Mouse (Mus musculus) liver, embryonic 13.5 days (tissue): Measurements from ENCODE around the gene Casp7. TPM values are rescaled to one million over a fixed set of nuclear protein-coding genes. Genes with fewer than 3 reads are reported as not detected.
"Not testable (repeated sequence)": the region's sequence is repeated elsewhere in the genome, so short reads cannot be mapped to it uniquely, and the experiment has no call there.

ENCODE experiments used
- ATAC-seq: fragments of 200-750 bp; cut with Nextera tagmentation; 2 replicates; pipeline ENCODE4 v1.8.0; 2017; ENCODE audit warnings: low read depth, mild to moderate bottlenecking, moderate number of reproducible peaks, moderate library complexity
- DNase-seq: peaks from one replicate; pipeline ENCODE4 v3.0.0; 2022
- H3K27ac ChIP-seq: fragments of 300-500 bp; sonication (generic); 2 replicates; pipeline ENCODE4 v1.5.1; 2015; ENCODE audit warnings: moderate library complexity, mild to moderate bottlenecking, inconsistent platforms
- H3K27me3 ChIP-seq: fragments of 300-500 bp; sonication (generic); 2 replicates; pipeline ENCODE4 v1.6.1; 2015; ENCODE audit warnings: mild to moderate bottlenecking, inconsistent platforms
- H3K36me3 ChIP-seq: fragments of 300-500 bp; sonication (generic); 2 replicates; pipeline ENCODE4 v1.6.1; 2015; ENCODE audit warnings: mild to moderate bottlenecking, inconsistent platforms
- H3K4me1 ChIP-seq: fragments of 300-500 bp; sonication (generic); replicated peaks from 2 replicates; pipeline ENCODE4 v1.6.1; 2015; ENCODE audit warnings: inconsistent platforms
- H3K4me2 ChIP-seq: fragments of 300-500 bp; sonication (generic); 2 replicates; pipeline ENCODE4 v1.6.1; 2015; ENCODE audit warnings: inconsistent platforms, mild to moderate bottlenecking, moderate library complexity
- H3K4me3 ChIP-seq: fragments of 300-500 bp; sonication (generic); replicated peaks from 2 replicates; pipeline ENCODE4 v1.5.1; 2015; ENCODE audit warnings: mild to moderate bottlenecking, inconsistent platforms
- H3K9ac ChIP-seq: fragments of 300-500 bp; sonication (generic); 2 replicates; pipeline ENCODE4 v1.6.1; 2015; ENCODE audit warnings: mild to moderate bottlenecking, inconsistent platforms
- H3K9me3 ChIP-seq: fragments of 300-500 bp; sonication (generic); replicated peaks from 2 replicates; pipeline ENCODE4 v1.6.1; 2016; ENCODE audit warnings: inconsistent platforms
- WGBS: fragments of 180-500 bp; shearing (Covaris S2); methylation state at CpG from one replicate; pipeline ENCODE4 v1.1.7; 2015; ENCODE audit not compliant: insufficient replicate concordance; 5-methylcytosine and 5-hydroxymethylcytosine counted together
- polyA plus RNA-seq: library from polyadenylated mRNA; unstranded; fragments of >200 nt; fragmentation: Nextera tagmentation; extraction: Ambion mirVana; gene quantifications from 2 replicates; pipeline ENCODE4 v1.2.1, GENCODE M21; 2015

Gene Casp7
- polyA plus RNA-seq, 1 experiment from 2014 or later: 15.4 TPM

GRCm38 (mm10) chr19:56400200-56400599 is 3.3 kb downstream of the Casp7 start:
- Histone ChIP-seq H3K27me3 (no peaks in the 10 kb centered on the region), H3K27ac (peak overlapping the region; percentile 19; the same call in 1 of the 2 replicates), H3K36me3 (peaks cover 12% of the 10 kb centered on the region), H3K4me3 (peak overlapping the region; percentile 10; the same call in 1 of the 2 replicates), H3K9ac (no peak overlapping the region), H3K9me3 (no peaks in the 10 kb centered on the region), H3K4me1 (peaks cover 54% of the 10 kb centered on the region), H3K4me2 (peak overlapping the region; percentile 22; the same call in 1 of the 2 replicates)
- WGBS: 33% methylated on average over 14 of the region's 14 CpGs
- ATAC-seq: peak; percentile 65
- DNase-seq: peak; percentile 80

DNA sequence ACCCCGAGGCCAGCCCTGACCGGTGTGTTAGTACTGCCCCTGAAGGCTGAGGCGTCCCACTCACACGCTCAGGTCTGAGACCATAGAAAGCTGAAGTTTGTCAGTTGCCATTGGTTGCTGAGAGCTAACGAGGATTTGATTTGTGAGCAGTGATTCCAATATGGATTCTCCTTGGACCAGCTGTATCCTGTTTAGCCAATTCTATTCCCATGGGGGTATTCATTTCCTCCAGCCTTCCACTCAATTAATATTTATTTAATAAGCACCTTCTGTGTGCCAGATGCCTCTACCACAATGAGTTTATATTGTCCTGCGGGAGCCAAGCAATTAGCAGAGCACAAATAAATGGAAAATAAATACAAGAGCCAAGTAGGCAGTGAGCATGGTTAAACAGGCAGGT is 4.9 kb downstream of the Casp7 start:
- no peaks in the 10 kb centered on the region for H3K9me3 ChIP-seq
- H3K4me1 ChIP-seq: peaks cover 38% of the 10 kb centered on the region
- ATAC-seq: no peak
- H3K27ac ChIP-seq: no peak overlapping the region
- WGBS: 86% methylated on average over 6 of the region's 6 CpGs
- H3K4me3 ChIP-seq: no peak overlapping the region
- H3K4me2 ChIP-seq: no peak overlapping the region
- no peak overlapping the region for H3K9ac ChIP-seq
- no peak for DNase-seq
- H3K27me3 ChIP-seq: no peaks in the 10 kb centered on the region
- peaks cover 24% of the 10 kb centered on the region for H3K36me3 ChIP-seq

DNA sequence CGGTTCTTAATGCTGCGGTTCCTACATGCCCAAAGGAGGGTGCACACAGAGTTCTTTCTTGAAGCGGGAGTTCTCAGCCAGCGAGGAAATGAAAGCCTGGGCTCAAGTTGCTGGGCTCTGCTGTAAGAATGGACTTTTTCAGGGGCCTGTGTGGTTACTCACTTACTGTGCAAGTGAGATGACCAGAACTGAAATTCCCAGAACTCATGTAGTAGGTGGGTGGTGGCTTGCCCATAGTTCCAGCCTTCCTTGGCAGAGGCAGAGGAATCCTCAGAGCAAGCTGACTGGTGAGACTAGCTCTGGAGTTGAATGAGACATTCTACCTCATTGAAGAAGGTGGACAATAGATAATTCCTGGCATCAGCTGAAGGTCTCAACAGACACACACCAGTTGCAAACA is 8.9 kb downstream of the Casp7 start:
- Histone ChIP-seq H3K27me3 (no peaks in the 10 kb centered on the region), H3K9me3 (no peaks in the 10 kb centered on the region), H3K4me3 (no peak overlapping the region), H3K4me2 (no peak overlapping the region), H3K4me1 (peaks cover 2% of the 10 kb centered on the region), H3K27ac (no peak overlapping the region), H3K9ac (no peak overlapping the region), H3K36me3 (peaks cover 56% of the 10 kb centered on the region)
- ATAC-seq (no peak), DNase-seq (no peak)
- 90% methylated on average over 4 of the region's 4 CpGs for WGBS

DNA sequence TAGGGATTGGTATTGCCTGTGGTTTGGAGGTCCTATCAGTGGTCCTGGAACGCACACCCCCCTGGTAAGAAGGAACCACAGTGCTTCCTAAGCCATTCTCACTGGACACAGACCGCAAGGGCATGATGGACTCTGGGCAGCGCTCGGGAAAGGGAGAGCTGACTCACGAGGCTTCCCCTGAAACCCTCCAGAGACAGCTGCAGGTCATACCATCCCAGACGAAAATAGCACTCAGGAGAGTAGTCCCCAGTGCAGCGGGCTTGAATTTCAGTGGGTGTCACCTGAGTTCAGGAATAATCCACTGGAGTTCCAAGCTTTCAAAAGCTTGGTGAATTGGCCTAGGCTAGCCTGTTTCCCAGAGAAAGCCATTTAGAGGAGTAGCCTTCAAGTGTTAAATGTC is 9.7 kb downstream of the Casp7 start:
- ATAC-seq (no peak), DNase-seq (no peak)
- H3K4me3 ChIP-seq: no peak overlapping the region
- H3K9me3 ChIP-seq: no peaks in the 10 kb centered on the region
- no peak overlapping the region for H3K9ac ChIP-seq
- peaks cover 56% of the 10 kb centered on the region for H3K36me3 ChIP-seq
- no peak overlapping the region for H3K27ac ChIP-seq
- H3K4me2 ChIP-seq: no peak overlapping the region
- whole genome bisulfite sequencing: 84% methylated on average over 7 of the region's 7 CpGs
- no peaks in the 10 kb centered on the region for H3K27me3 ChIP-seq
- H3K4me1 ChIP-seq: no peaks in the 10 kb centered on the region

GRCm38 (mm10) chr19:56409884-56410283 is 13.0 kb downstream of the Casp7 start:
- H3K9me3 ChIP-seq, H3K4me3 ChIP-seq, H3K27ac ChIP-seq, H3K27me3 ChIP-seq, H3K4me1 ChIP-seq, DNase-seq, H3K4me2 ChIP-seq, ATAC-seq, H3K9ac ChIP-seq: not testable (repeated sequence)
- WGBS: 92% methylated on average over 4 of the region's 4 CpGs
- H3K36me3 ChIP-seq: peaks cover 46% of the 10 kb centered on the region

- Histone ChIP-seq H3K27ac (no peak overlapping the region), H3K4me3 (no peak overlapping the region), H3K36me3 (no peaks in the 10 kb centered on the region), H3K9me3 (no peaks in the 10 kb centered on the region), H3K9ac (no peak overlapping the region), H3K27me3 (no peaks in the 10 kb centered on the region), H3K4me2 (no peak overlapping the region), H3K4me1 (peaks cover 3% of the 10 kb centered on the region; the same call in 1 of the 2 replicates)
- WGBS: 79% methylated on average over 4 of the region's 4 CpGs
- DNase-seq (no peak), ATAC-seq (no peak)
These were observed 21.5 kb downstream of the Casp7 start for GRCm38 (mm10) chr19:56418404-56418803.

DNA sequence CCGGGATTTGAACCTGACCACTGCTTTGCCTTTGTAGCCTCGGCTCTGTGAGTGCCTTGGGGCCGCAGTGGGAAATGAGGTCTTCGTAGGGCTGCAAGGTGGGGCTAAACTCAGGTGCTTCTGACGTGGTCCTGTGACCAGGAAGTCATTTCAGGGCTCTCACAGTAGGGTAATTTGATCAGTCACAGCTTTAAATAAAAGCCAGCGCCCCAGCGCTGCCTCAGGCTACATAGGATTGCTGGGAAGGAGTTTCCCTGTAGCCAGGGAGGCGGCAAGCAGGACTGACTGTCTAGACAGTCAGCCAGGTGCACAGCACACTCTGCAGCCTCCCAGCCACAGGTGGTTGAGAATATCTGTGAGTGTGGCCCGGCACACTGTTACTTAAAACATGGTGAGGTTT is 22.5 kb downstream of the Casp7 start:
- no peak for ATAC-seq
- WGBS: 78% methylated on average over 9 of the region's 9 CpGs
- no peak for DNase-seq

DNA sequence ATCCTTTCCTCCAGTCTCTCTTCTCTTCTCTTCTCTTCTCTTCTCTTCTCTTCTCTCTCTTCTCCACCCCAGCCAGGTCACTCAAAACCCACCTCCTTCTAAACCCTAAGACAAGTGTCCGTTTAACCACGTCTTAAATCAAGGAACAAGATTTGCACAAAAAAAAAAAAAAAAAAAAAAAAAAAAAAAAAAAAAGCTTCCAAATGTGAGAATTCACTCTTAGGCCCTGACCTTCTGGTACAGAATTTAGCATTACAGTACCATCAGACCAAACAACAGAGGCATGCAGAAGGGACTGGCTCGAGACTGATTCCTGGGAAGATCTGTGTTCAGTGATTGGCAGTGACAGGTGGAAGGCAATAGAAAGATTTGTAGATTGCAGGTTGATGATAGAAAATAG is 23.4 kb downstream of the Casp7 start:
- DNase-seq (no peak), ATAC-seq (no peak)
- Histone ChIP-seq H3K27ac (no peak overlapping the region), H3K36me3 (peaks cover 6% of the 10 kb centered on the region; the same call in 1 of the 2 replicates), H3K9me3 (no peaks in the 10 kb centered on the region), H3K4me1 (peaks cover 3% of the 10 kb centered on the region; the same call in 1 of the 2 replicates), H3K4me2 (no peak overlapping the region), H3K4me3 (no peak overlapping the region), H3K27me3 (no peaks in the 10 kb centered on the region), H3K9ac (no peak overlapping the region)
- 76% methylated on average over 3 of the region's 3 CpGs for WGBS

More for the DNA sequence above, 22.5 kb downstream of the Casp7 start:
- Histone ChIP-seq H3K27me3 (no peaks in the 10 kb centered on the region), H3K4me2 (no peak overlapping the region), H3K36me3 (peaks cover 3% of the 10 kb centered on the region; the same call in 1 of the 2 replicates), H3K9me3 (no peaks in the 10 kb centered on the region), H3K27ac (no peak overlapping the region), H3K4me3 (no peak overlapping the region), H3K4me1 (peaks cover 3% of the 10 kb centered on the region; the same call in 1 of the 2 replicates), H3K9ac (no peak overlapping the region)

DNA sequence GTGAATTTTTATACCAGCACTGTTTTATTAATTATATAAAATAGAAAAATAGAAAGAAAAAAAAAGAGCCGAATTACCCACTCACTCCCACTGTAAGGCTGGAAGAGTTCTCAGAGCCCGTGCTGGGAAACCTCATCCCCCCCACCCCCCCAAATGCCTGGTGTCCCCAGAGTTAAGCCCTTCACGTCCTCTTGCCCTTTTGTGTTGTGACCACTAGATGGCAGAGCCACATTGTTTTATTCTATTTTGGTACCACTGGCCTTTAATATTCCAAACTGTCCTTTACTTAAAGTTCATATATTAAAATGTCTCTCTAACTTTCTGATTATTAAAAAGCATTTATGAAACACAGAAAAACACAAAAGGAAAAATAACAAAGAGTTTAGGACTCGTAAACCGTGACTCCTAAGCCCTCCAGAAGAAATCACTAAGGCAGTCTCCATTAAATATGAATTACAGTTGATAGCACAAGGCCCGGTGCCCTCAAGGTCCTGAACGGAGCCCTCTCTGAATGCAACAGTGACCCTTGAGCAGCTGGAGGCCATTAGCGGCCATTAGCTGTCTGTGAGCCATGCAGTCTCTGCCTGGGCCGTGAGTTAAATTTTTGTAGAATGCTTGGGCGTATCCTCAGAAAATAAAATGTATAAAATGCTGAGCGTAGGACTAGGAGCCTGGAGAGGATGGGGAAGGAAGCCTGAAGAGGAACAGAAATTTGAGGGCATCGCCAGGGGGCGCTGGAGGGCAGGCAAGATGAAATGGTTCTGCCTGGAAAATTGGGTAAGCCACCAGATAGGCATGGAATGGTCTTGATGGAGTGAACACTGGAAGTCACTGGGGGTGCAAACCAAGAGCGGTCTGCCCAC is 25.8 kb downstream of the Casp7 start:
- Histone ChIP-seq H3K4me3 (no peak overlapping the region), H3K9me3 (no peaks in the 10 kb centered on the region), H3K9ac (no peak overlapping the region), H3K4me2 (no peak overlapping the region), H3K4me1 (peaks cover 3% of the 10 kb centered on the region; the same call in 1 of the 2 replicates), H3K27ac (0 out of 2 replicates have a peak overlapping the region, but pooled peaks have one; percentile 47), H3K27me3 (no peaks in the 10 kb centered on the region), H3K36me3 (peaks cover 6% of the 10 kb centered on the region; the same call in 1 of the 2 replicates)
- ATAC-seq (no peak), DNase-seq (peak; percentile 50)
- 48% methylated on average over 14 of the region's 14 CpGs for WGBS

- no peak overlapping the region for H3K27ac ChIP-seq
- WGBS: 71% methylated on average over 12 of the region's 12 CpGs
- peaks cover 3% of the 10 kb centered on the region; the same call in 1 of the 2 replicates for H3K4me1 ChIP-seq
- DNase-seq (no peak), ATAC-seq (no peak)
- no peak overlapping the region for H3K4me3 ChIP-seq
- no peaks in the 10 kb centered on the region for H3K9me3 ChIP-seq
- peaks cover 6% of the 10 kb centered on the region; the same call in 1 of the 2 replicates for H3K36me3 ChIP-seq
- H3K27me3 ChIP-seq: no peaks in the 10 kb centered on the region
- H3K4me2 ChIP-seq: no peak overlapping the region
- H3K9ac ChIP-seq: no peak overlapping the region
These were observed 26.4 kb downstream of the Casp7 start for GRCm38 (mm10) chr19:56423370-56423769.

DNA sequence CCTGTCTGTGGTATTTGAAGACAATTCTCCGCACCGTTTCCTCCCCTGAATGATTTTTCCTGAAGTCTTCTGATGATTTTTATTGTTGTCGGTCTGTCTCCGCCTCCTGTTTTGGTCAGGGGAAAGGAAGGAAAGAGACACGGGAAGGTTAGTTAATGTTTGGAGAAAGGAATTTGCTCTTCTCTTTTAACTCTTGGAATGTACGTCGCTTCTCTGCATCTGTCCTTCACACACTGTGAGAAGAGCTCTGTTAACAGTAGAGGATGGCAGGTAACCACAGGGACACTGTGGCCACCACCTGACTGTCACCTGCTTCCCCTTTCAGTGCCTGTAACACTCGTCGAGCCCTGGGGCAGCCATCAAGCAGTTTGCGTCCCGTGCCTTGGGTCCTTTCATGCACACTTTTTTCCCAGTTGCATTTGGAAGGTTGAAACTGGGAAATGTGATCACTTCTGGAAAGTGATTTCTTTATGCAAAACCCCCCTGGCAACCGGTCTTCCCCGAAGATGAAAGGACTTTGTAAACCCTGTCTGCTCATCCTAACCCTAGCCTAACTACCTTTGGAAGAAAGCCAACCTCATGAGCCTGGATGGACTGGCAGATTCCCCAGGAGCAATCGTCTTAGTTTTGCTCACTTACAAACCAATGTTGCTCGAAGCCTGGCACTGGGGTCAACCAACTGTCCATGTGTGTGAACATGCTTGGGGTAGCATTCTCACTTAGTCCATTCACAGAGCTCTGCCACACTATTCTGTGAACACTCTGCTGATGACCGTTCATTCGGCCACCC is 27.9 kb downstream of the Casp7 start:
- ATAC-seq: no peak
- H3K9ac ChIP-seq: no peak overlapping the region
- no peak overlapping the region for H3K4me2 ChIP-seq
- H3K9me3 ChIP-seq: no peaks in the 10 kb centered on the region
- no peak overlapping the region for H3K4me3 ChIP-seq
- WGBS: 79% methylated on average over 17 of the region's 17 CpGs
- no peak for DNase-seq
- H3K27ac ChIP-seq: no peak overlapping the region
- H3K36me3 ChIP-seq: peaks cover 6% of the 10 kb centered on the region
- H3K4me1 ChIP-seq: peaks cover 3% of the 10 kb centered on the region; the same call in 1 of the 2 replicates
- H3K27me3 ChIP-seq: no peaks in the 10 kb centered on the region
